Mouse (Mus musculus) urinary bladder, adult 2 months (tissue): ENCODE data around the gene Paxx. TPM values are rescaled to one million over a fixed set of nuclear protein-coding genes. Genes with fewer than 3 reads are reported as not detected.

Experiments
- DNase-seq: peaks from one replicate; pipeline ENCODE4 v3.0.0; 2022; ENCODE audit warnings: low spot score
- polyA plus RNA-seq: library from polyadenylated mRNA; depleted of rRNA; stranded (reverse); fragments of >200 nt; gene quantifications from 2 replicates; pipeline ENCODE4 v1.2.3, GENCODE M21; 2012; rRNA removed

Paxx gene
- polyA plus RNA-seq, 1 experiment = 61.1 TPM

DNA sequence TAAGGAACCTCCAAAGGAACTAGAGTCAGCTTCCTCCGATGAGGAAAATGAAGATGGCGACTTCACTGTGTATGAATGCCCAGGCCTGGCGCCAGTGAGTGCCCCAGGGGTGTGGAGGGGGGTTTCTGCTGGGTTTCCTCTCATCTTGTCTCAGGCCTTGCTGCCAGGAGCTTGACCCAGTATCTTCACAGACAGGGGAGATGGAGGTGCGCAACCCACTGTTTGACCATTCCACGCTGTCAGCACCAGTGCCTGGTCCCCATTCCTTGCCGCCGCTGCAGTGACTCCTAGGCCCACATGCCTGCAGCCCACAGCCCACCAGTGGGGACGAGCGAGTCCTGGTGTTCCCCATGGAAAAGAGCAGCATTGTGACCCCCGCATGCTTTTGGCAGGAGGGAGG lies 52.0 kb downstream of the Paxx start:
- DNase-seq = no peak

Other genes with a start within 250 kb of the Paxx start
- gene Nelfb, start 249.6 kb downstream of the Paxx start, polyA plus RNA-seq = 55.4 and 60.6 TPM in 2 replicates
- gene Stpg3, start 246.5 kb downstream of the Paxx start, polyA plus RNA-seq = not detected in 2 replicates
- 0.08 and 0.10 TPM in 2 replicates for gene Fam166a, start 242.3 kb downstream of the Paxx start, polyA plus RNA-seq
- gene Tubb4b, start 236.4 kb downstream of the Paxx start, polyA plus RNA-seq = 510 and 610 TPM in 2 replicates
- 0.03 TPM in 1 of 2 replicates, not detected in the other for gene Slc34a3, start 226.7 kb downstream of the Paxx start, polyA plus RNA-seq
- gene Rnf224, start 224.3 kb downstream of the Paxx start, polyA plus RNA-seq = 0.13 and 0.19 TPM in 2 replicates
- 12.9 and 14.1 TPM in 2 replicates for gene Rnf208, start 218.8 kb downstream of the Paxx start, polyA plus RNA-seq
- gene Cysrt1, start 218.6 kb downstream of the Paxx start, polyA plus RNA-seq = 2.0 and 2.5 TPM in 2 replicates
- 21.0 and 23.8 TPM in 2 replicates for gene AL732309.1, start 214.2 kb downstream of the Paxx start, polyA plus RNA-seq
- gene Tmem203, start 205.7 kb downstream of the Paxx start, polyA plus RNA-seq = 30.7 and 34.2 TPM in 2 replicates
- gene Tprn, start 198.5 kb downstream of the Paxx start, polyA plus RNA-seq = 8.0 and 13.6 TPM in 2 replicates
- 58.8 and 84.8 TPM in 2 replicates for gene Ssna1, start 188.7 kb downstream of the Paxx start, polyA plus RNA-seq
- 84.5 and 88.3 TPM in 2 replicates for gene Anapc2, start 188.6 kb downstream of the Paxx start, polyA plus RNA-seq
- gene Tmem210, start 172.9 kb downstream of the Paxx start, polyA plus RNA-seq = not detected in 2 replicates
- gene Lrrc26, start 171.2 kb downstream of the Paxx start, polyA plus RNA-seq = 7.0 and 8.2 TPM in 2 replicates
- gene Grin1, start 141.9 kb downstream of the Paxx start, polyA plus RNA-seq = 1.1 TPM in 2 replicates
- gene Man1b1, start 128.8 kb downstream of the Paxx start, polyA plus RNA-seq = 15.2 and 22.8 TPM in 2 replicates
- gene Dpp7, start 104.7 kb downstream of the Paxx start, polyA plus RNA-seq = 36.0 and 37.3 TPM in 2 replicates
- 36.8 and 38.3 TPM in 2 replicates for gene Uap1l1, start 95.4 kb downstream of the Paxx start, polyA plus RNA-seq
- gene Sapcd2, start 88.8 kb downstream of the Paxx start, polyA plus RNA-seq = 1.6 and 2.5 TPM in 2 replicates
- 104 and 107 TPM in 2 replicates for gene Entpd2, start 65.2 kb downstream of the Paxx start, polyA plus RNA-seq
- 103 and 126 TPM in 2 replicates for gene Npdc1, start 61.7 kb downstream of the Paxx start, polyA plus RNA-seq
- gene Fut7, start 37.8 kb downstream of the Paxx start, polyA plus RNA-seq = 0.19 and 0.29 TPM in 2 replicates
- gene Abca2, start 32.4 kb downstream of the Paxx start, polyA plus RNA-seq = 6.3 and 16.4 TPM in 2 replicates
- 0.69 and 2.2 TPM in 2 replicates for gene Clic3, start 4.3 kb downstream of the Paxx start, polyA plus RNA-seq
- 0.38 and 0.74 TPM in 2 replicates for gene Ptgds, start 9.0 kb upstream of the Paxx start, polyA plus RNA-seq
- gene Lcn12, start 32.8 kb upstream of the Paxx start, polyA plus RNA-seq = not detected in 2 replicates
- 15.1 and 36.1 TPM in 2 replicates for gene Fbxw5, start 39.7 kb upstream of the Paxx start, polyA plus RNA-seq
- 2.3 and 2.4 TPM in 2 replicates for gene C8g, start 40.6 kb upstream of the Paxx start, polyA plus RNA-seq
- 15.5 and 15.7 TPM in 2 replicates for gene Traf2, start 85.8 kb upstream of the Paxx start, polyA plus RNA-seq
- 222 and 224 TPM in 2 replicates for gene Edf1, start 96.8 kb upstream of the Paxx start, polyA plus RNA-seq
- gene Mamdc4, start 113.8 kb upstream of the Paxx start, polyA plus RNA-seq = 1.3 and 1.4 TPM in 2 replicates
- gene Phpt1, start 114.1 kb upstream of the Paxx start, polyA plus RNA-seq = 64.2 and 75.6 TPM in 2 replicates
- 0.47 and 0.57 TPM in 2 replicates for gene Ajm1, start 120.7 kb upstream of the Paxx start, polyA plus RNA-seq
- 66.5 and 73.8 TPM in 2 replicates for gene Rabl6, start 147.4 kb upstream of the Paxx start, polyA plus RNA-seq
- gene Ccdc183, start 156.6 kb upstream of the Paxx start, polyA plus RNA-seq = not detected in 2 replicates
- gene Tmem141, start 160.9 kb upstream of the Paxx start, polyA plus RNA-seq = 55.4 and 59.7 TPM in 2 replicates
- gene Fcna, start 166.9 kb upstream of the Paxx start, polyA plus RNA-seq = 22.9 and 30.6 TPM in 2 replicates
- gene Lcn8, start 192.0 kb upstream of the Paxx start, polyA plus RNA-seq = 0.94 and 1.8 TPM in 2 replicates
- 0.32 TPM in 1 of 2 replicates, not detected in the other for gene Lcn5, start 196.9 kb upstream of the Paxx start, polyA plus RNA-seq
- gene Lcn6, start 215.7 kb upstream of the Paxx start, polyA plus RNA-seq = 0.36 and 0.63 TPM in 2 replicates
- 0.06 TPM in 1 of 2 replicates, not detected in the other for gene Lcn10, start 221.6 kb upstream of the Paxx start, polyA plus RNA-seq
- gene Obp2a, start 238.9 kb upstream of the Paxx start, polyA plus RNA-seq = not detected in 2 replicates
- 30.9 and 41.7 TPM in 2 replicates for gene Bmyc, start 245.6 kb upstream of the Paxx start, polyA plus RNA-seq